Comparison of ENCODE assay signal across 19 mouse cellular contexts in the genomic region with DNA sequence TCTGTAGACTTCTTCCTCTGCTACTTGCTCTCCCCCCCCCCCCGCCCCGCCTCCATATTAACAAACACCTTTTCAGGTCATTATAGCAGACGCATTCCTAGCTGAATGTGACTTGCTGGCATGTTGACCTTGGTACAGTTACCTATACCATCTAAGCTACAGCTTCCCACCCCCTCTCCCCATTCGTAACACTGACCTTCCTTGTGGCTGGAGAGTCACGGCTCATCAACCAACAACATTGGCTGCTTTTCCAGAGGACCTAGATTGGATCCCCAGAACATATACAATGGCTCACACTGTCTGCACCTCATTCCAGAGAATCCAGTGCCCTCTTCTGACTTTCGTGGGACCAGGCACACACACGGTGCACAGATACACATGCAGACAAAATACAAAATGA. TPM values are rescaled to one million over a fixed set of nuclear protein-coding genes. Genes with fewer than 3 reads are reported as not detected.
DNase-seq lines count a peak whose midpoint lies in the region; ATAC-seq lines count a peak whose summit lies in the region.
"Had no signal": no experiment of that assay in that cellular context is flagged by ENCODE, and none has a peak within 500 bp of the region (broad histone marks: within the 10 kb centered on the region; RNA-seq: fewer than 3 reads in every experiment).

No protein-coding gene starts in this region.

- H3K4me3 ChIP-seq in forebrain, embryonic 13.5 days = no peak overlapping the region
- H3K4me3 ChIP-seq in forebrain, embryonic 16.5 days (replicated peaks; ENCODE audit: low read length) = no peak overlapping the region
- no peak overlapping the region for H3K4me3 ChIP-seq in lung, embryonic 15.5 days
- no peak overlapping the region for H3K4me3 ChIP-seq in embryonic facial prominence, embryonic 10.5 days
- no peak overlapping the region for H3K4me3 ChIP-seq in hindbrain, embryonic 16.5 days (ENCODE audit: low read length)
- H3K4me3 ChIP-seq: heart, embryonic 10.5 days; limb, embryonic 15.5 days had no signal

- no peak for ATAC-seq in forebrain, embryonic 13.5 days
- ATAC-seq in forebrain, embryonic 16.5 days = no peak
- ATAC-seq in lung, embryonic 15.5 days (ENCODE audit: borderline replicate concordance, extremely low read depth, low FRiP score, low TSS enrichment) = no peak
- ATAC-seq in hindbrain, embryonic 16.5 days = no peak
- ATAC-seq: inflammation-experienced regulatory T-cells, adult 6 months; liver, postnatal 0 days had no signal

- H3K4me2 ChIP-seq in forebrain, embryonic 13.5 days = no peak overlapping the region
- H3K4me2 ChIP-seq in forebrain, embryonic 16.5 days (ENCODE audit: low read length) = no peak overlapping the region
- no peak overlapping the region for H3K4me2 ChIP-seq in lung, embryonic 15.5 days
- no peak overlapping the region for H3K4me2 ChIP-seq in hindbrain, embryonic 16.5 days (ENCODE audit: low read length)
- H3K4me2 ChIP-seq: limb, embryonic 15.5 days had no signal

- H3K9ac ChIP-seq in forebrain, embryonic 13.5 days = no peak overlapping the region
- H3K9ac ChIP-seq in forebrain, embryonic 16.5 days (replicated peaks; ENCODE audit: low read depth, low read length) = no peak overlapping the region
- H3K9ac ChIP-seq in lung, embryonic 15.5 days = no peak overlapping the region
- no peak overlapping the region for H3K9ac ChIP-seq in hindbrain, embryonic 16.5 days (ENCODE audit: low read depth, low read length)
- H3K9ac ChIP-seq: limb, embryonic 15.5 days; liver, postnatal 0 days had no signal

- 72% methylated on average over 6 of the region's 7 CpGs for WGBS in forebrain, embryonic 13.5 days
- WGBS in forebrain, embryonic 16.5 days = 70% methylated on average over 7 of the region's 7 CpGs
- WGBS in lung, embryonic 15.5 days = 55% methylated on average over 7 of the region's 7 CpGs
- 68% methylated on average over 7 of the region's 7 CpGs for WGBS in embryonic facial prominence, embryonic 10.5 days
- WGBS in hindbrain, embryonic 16.5 days = 53% methylated on average over 5 of the region's 7 CpGs

- no peaks in the 10 kb centered on the region for H3K27me3 ChIP-seq in forebrain, embryonic 13.5 days
- H3K27me3 ChIP-seq in forebrain, embryonic 16.5 days (replicated peaks; ENCODE audit: control insufficient read depth, insufficient read depth, low read length) = no peaks in the 10 kb centered on the region
- no peaks in the 10 kb centered on the region for H3K27me3 ChIP-seq in lung, embryonic 15.5 days
- no peaks in the 10 kb centered on the region for H3K27me3 ChIP-seq in embryonic facial prominence, embryonic 10.5 days (replicated peaks; ENCODE audit: low read depth, poor library complexity, severe bottlenecking)
- H3K27me3 ChIP-seq in hindbrain, embryonic 16.5 days (replicated peaks; ENCODE audit: control insufficient read depth, insufficient read depth, low read length) = no peaks in the 10 kb centered on the region
- H3K27me3 ChIP-seq: limb, embryonic 15.5 days had no signal

- peaks cover 6% of the 10 kb centered on the region; the same call in 1 of the 2 replicates for H3K36me3 ChIP-seq in forebrain, embryonic 13.5 days (ENCODE audit: poor library complexity, severe bottlenecking)
- H3K36me3 ChIP-seq in forebrain, embryonic 16.5 days (ENCODE audit: control insufficient read depth, insufficient read depth) = no peaks in the 10 kb centered on the region
- H3K36me3 ChIP-seq in lung, embryonic 15.5 days = no peaks in the 10 kb centered on the region
- peaks cover 13% of the 10 kb centered on the region for H3K36me3 ChIP-seq in embryonic facial prominence, embryonic 10.5 days (replicated peaks)
- H3K36me3 ChIP-seq in hindbrain, embryonic 16.5 days (ENCODE audit: control insufficient read depth, insufficient read depth, low read length) = no peaks in the 10 kb centered on the region
- H3K36me3 ChIP-seq: limb, embryonic 15.5 days had no signal

- H3K9me3 ChIP-seq in forebrain, embryonic 13.5 days (replicated peaks) = no peaks in the 10 kb centered on the region
- no peaks in the 10 kb centered on the region for H3K9me3 ChIP-seq in forebrain, embryonic 16.5 days (ENCODE audit: control insufficient read depth, low read length)
- no peaks in the 10 kb centered on the region for H3K9me3 ChIP-seq in lung, embryonic 15.5 days
- no peaks in the 10 kb centered on the region for H3K9me3 ChIP-seq in embryonic facial prominence, embryonic 10.5 days
- H3K9me3 ChIP-seq in hindbrain, embryonic 16.5 days (ENCODE audit: control insufficient read depth, low read length) = no peaks in the 10 kb centered on the region
- H3K9me3 ChIP-seq: heart, embryonic 10.5 days; limb, embryonic 15.5 days had no signal

- 0 out of 2 replicates have a peak overlapping the region, but pooled peaks have one; percentile 87 for H3K27ac ChIP-seq in forebrain, embryonic 13.5 days
- H3K27ac ChIP-seq in forebrain, embryonic 16.5 days (ENCODE audit: low read length) = no peak overlapping the region
- 0 out of 2 replicates have a peak overlapping the region, but pooled peaks have one; percentile 17 for H3K27ac ChIP-seq in lung, embryonic 15.5 days
- peak overlapping the region; percentile 71; the same call in 1 of the 2 replicates for H3K27ac ChIP-seq in embryonic facial prominence, embryonic 10.5 days (replicated peaks)
- 0 out of 2 replicates have a peak overlapping the region, but pooled peaks have one; percentile 21 for H3K27ac ChIP-seq in hindbrain, embryonic 16.5 days (ENCODE audit: low read depth, low read length)
- H3K27ac ChIP-seq: limb, embryonic 15.5 days had no signal

- no peak for DNase-seq in lung, postnatal 14 days
- no peak for DNase-seq in embryonic facial prominence, embryonic 10.5 days (ENCODE audit: low spot score)
- no peak for DNase-seq in adrenal gland, postnatal 25 days
- DNase-seq in gastrocnemius, postnatal 25 days = no peak
- DNase-seq: adrenal gland, adult 2 months; cerebellum, adult 11-12 months; cerebellum, postnatal 36 days; gastrocnemius, postnatal 14 days; heart, postnatal 10 days; kidney, postnatal 10 days; liver, postnatal 0 days; thymus, adult 2 months had no signal

- H3K4me1 ChIP-seq in forebrain, embryonic 13.5 days = peaks cover 57% of the 10 kb centered on the region
- peaks cover 10% of the 10 kb centered on the region; the same call in 1 of the 2 replicates for H3K4me1 ChIP-seq in forebrain, embryonic 16.5 days (replicated peaks; ENCODE audit: control insufficient read depth, insufficient read depth, low read length)
- H3K4me1 ChIP-seq in lung, embryonic 15.5 days = peaks cover 22% of the 10 kb centered on the region
- H3K4me1 ChIP-seq in embryonic facial prominence, embryonic 10.5 days = peaks cover 63% of the 10 kb centered on the region
- peaks cover 2% of the 10 kb centered on the region; the same call in 1 of the 2 replicates for H3K4me1 ChIP-seq in hindbrain, embryonic 16.5 days (ENCODE audit: control insufficient read depth, insufficient read depth, low read depth, low read length)

RNA-seq across cellular contexts. Expression of gene Cuedc1, which starts 27.6 kb away (rescaled TPM):
- polyA plus RNA-seq in forebrain, embryonic 13.5 days (2015; fragmentation: Nextera tagmentation; extraction: Ambion mirVana) = 32.8 and 37.4 TPM in 2 replicates
- 36.0 and 40.3 TPM in 2 replicates for polyA plus RNA-seq in forebrain, embryonic 16.5 days (2015; fragmentation: Nextera tagmentation; extraction: Ambion mirVana)
- polyA plus RNA-seq in lung, embryonic 15.5 days (2015; fragmentation: Nextera tagmentation; extraction: Ambion mirVana) = 17.7 and 19.7 TPM in 2 replicates
- polyA plus RNA-seq in embryonic facial prominence, embryonic 10.5 days (2016; fragmentation: Nextera tagmentation; extraction: Ambion mirVana) = 20.8 and 21.9 TPM in 2 replicates
- polyA plus RNA-seq in hindbrain, embryonic 16.5 days (2015; fragmentation: Nextera tagmentation; extraction: Ambion mirVana) = 29.9 and 41.3 TPM in 2 replicates
- total RNA-seq in adrenal gland, postnatal 25 days (2021) = 50.7 and 68.6 TPM in 2 replicates
- total RNA-seq in gastrocnemius, postnatal 25 days (2021) = 10 to 100 TPM; 76.3 to 78.6 TPM

RNA-seq across cellular contexts. Expression of gene Vezf1, which starts 57.4 kb away (rescaled TPM):
- polyA plus RNA-seq in forebrain, embryonic 13.5 days (2015; fragmentation: Nextera tagmentation; extraction: Ambion mirVana) = 65.6 and 72.7 TPM in 2 replicates
- polyA plus RNA-seq in forebrain, embryonic 16.5 days (2015; fragmentation: Nextera tagmentation; extraction: Ambion mirVana) = 59.7 and 68.1 TPM in 2 replicates
- 37.7 and 39.7 TPM in 2 replicates for polyA plus RNA-seq in lung, embryonic 15.5 days (2015; fragmentation: Nextera tagmentation; extraction: Ambion mirVana)
- 59.4 and 60.0 TPM in 2 replicates for polyA plus RNA-seq in embryonic facial prominence, embryonic 10.5 days (2016; fragmentation: Nextera tagmentation; extraction: Ambion mirVana)
- polyA plus RNA-seq in hindbrain, embryonic 16.5 days (2015; fragmentation: Nextera tagmentation; extraction: Ambion mirVana) = 32.3 and 38.9 TPM in 2 replicates
- 45.8 and 51.8 TPM in 2 replicates for total RNA-seq in adrenal gland, postnatal 25 days (2021)
- total RNA-seq in gastrocnemius, postnatal 25 days (2021) = 10 to 100 TPM; 47.1 to 47.6 TPM
